Mouse (Mus musculus) embryonic fibroblast, embryonic 13.5 days (primary cell): ENCODE measurements around the gene Gpr39. TPM values are rescaled to one million over a fixed set of nuclear protein-coding genes. Genes with fewer than 3 reads are reported as not detected.

Experiments used
- H3K27ac ChIP-seq: 2 replicates; pipeline ENCODE4 v1.5.1; 2012; ENCODE audit warnings: low read length, control low read depth, inconsistent platforms; ENCODE audit not compliant: insufficient read depth
- H3K4me1 ChIP-seq: 2 replicates; pipeline ENCODE4 v1.6.1; 2011; ENCODE audit warnings: low read length; ENCODE audit not compliant: control insufficient read depth, insufficient read depth
- H3K4me3 ChIP-seq: 2 replicates; pipeline ENCODE4 v1.5.1; 2011; ENCODE audit warnings: mild to moderate bottlenecking, control low read depth, low read length; ENCODE audit not compliant: insufficient read depth
- CTCF ChIP-seq: IDR thresholded peaks from 2 replicates; pipeline ENCODE4 v1.5.1; 2011; ENCODE audit warnings: mild to moderate bottlenecking, control low read depth, low read length, moderate library complexity, borderline replicate concordance; ENCODE audit not compliant: insufficient read depth
- POLR2A ChIP-seq: IDR thresholded peaks from 2 replicates; pipeline ENCODE4 v1.6.1; 2011; ENCODE audit warnings: low read depth, mild to moderate bottlenecking, control low read depth, low read length, moderate library complexity
- polyA plus RNA-seq: library from polyadenylated mRNA; stranded (reverse); fragments of >200 nt; gene quantifications from 2 replicates; pipeline ENCODE4 v1.2.4, GENCODE M21; 2011; ENCODE audit warnings: low read depth; ENCODE audit not compliant: missing spikeins, insufficient read length

The Gpr39 gene
- polyA plus RNA-seq, 1 experiment, result 1.2 TPM

DNA sequence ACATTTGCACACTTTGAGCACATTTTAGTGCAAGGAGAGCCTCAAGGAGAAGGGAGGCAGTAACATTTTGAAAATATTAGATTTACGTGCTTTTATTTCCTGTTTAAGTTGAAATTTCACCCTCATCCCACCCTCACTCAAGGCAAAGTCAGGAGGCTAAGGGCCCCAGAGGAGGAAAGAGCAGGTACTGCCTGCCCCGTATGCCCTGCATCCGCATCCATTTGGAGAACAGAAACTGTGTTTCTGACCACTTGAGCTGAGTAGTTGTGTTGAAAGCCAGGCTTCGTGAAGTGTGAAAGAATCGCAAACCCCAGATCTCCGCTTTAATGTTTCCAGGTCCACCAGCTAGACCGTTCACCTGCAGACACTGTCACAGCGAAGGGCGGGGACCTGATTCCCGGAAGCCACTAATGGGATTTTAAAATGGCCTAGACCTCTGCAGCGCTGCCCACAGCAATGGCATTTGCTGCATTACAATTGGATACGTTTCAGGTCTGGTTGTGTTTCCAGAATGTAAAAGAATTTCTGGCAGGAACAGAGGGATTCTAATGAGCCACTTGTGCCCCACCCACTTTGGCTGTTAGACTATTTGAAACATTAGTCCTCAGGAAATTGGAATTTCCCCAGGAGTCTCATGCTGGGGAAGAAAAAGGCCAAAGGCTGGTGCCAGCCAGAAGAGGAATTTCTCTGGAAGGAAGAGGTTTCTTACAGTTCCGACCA lies 11.1 kb downstream of the Gpr39 start:
- H3K27ac ChIP-seq, result peak overlapping the region; percentile 45
- no peak for TF ChIP-seq POLR2A
- TF ChIP-seq CTCF, result no peak
- H3K4me1 ChIP-seq, result peaks cover 5% of the 10 kb centered on the region
- H3K4me3 ChIP-seq, result no peak overlapping the region

DNA sequence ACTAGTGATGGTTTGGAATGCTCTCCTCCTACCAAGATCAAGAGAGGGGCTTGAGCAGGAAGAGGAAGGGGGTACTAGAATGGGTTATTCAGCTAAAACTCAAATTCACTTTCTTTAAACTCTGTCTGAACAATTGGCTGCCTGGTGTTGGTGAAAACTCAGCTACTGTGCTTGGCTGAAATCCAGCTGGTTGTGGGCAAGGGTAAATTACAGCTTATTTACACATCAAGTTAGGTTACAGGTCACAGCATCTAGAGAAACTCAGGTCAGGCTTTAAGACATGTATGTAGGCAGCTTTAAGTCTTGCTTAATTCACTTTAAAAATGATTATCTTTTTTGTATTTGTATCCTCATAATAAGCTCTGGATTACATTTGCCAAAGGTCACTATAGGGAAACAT lies 16.7 kb downstream of the Gpr39 start:
- no peak overlapping the region for H3K27ac ChIP-seq
- peaks cover 6% of the 10 kb centered on the region; the same call in 1 of the 2 replicates for H3K4me1 ChIP-seq
- no peak overlapping the region for H3K4me3 ChIP-seq
- TF ChIP-seq POLR2A (no peak), CTCF (no peak)

DNA sequence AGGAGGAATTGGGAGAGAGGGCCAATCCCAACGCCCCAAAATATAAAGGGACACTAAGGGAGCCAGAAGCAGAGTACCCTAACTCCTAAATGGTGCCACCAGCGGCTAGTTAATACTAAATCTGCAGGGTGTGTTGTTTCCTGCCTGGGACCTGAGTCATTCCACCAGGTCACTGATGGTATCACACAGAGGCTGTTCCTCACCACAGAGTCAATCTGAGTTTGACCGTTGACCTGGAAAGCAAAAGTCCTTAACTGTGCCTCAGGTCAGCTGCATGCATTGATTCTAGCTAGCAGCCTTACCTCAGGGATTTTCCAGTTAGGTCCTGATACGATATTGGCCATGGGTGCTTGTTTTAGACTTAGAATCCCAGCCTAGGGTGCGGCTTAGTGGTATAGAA lies 17.5 kb downstream of the Gpr39 start:
- Histone ChIP-seq H3K4me3 (no peak overlapping the region), H3K4me1 (peaks cover 5% of the 10 kb centered on the region; the same call in 1 of the 2 replicates), H3K27ac (no peak overlapping the region)
- TF ChIP-seq POLR2A (no peak), CTCF (no peak)

DNA sequence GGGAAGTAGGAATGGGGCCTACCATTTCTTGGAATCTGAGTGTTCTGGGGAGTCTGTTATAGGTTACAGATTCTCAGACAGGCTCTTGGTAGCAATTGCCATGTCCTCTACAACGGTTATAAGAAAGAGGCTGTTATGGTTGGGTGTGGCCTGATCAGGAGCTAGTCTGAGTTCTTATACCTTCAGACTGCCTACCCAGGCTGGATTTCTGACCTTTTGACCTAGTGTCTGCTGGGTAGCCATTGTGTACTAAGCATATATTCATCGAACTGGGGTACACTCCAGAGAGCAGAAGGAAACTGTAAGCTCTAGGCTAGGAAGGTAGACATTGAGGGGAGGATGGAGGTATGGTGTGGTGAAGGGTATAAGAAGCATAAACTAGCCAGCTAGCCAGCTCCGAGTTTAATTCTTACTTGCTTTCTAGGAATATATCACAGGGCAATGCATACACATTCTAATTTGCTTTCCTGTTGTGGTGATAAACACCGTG lies 24.4 kb downstream of the Gpr39 start:
- TF ChIP-seq POLR2A (no peak), CTCF (no peak)
- Histone ChIP-seq H3K4me1 (peaks cover 9% of the 10 kb centered on the region; the same call in 1 of the 2 replicates), H3K4me3 (no peak overlapping the region), H3K27ac (no peak overlapping the region)

DNA sequence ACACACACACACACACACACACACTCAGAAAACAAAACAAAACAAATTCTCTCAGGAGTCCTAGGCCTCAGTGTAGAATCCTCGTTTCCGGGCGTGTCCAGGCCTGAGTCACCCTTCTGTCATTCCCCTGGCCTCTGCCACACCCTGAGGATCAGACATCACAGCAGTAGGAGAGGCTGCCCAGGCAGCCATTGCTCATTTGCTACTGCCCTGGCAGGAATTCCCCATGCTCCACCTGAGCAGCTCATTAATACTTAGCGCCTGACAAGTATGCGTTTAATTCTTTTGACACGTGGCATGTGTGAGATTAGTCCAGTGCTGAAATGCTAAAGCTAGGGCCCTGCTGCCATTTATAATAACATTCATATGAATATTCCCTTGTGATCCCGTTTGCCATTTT lies 25.0 kb downstream of the Gpr39 start:
- TF ChIP-seq POLR2A (no peak), CTCF (no peak)
- Histone ChIP-seq H3K4me3 (no peak overlapping the region), H3K27ac (no peak overlapping the region), H3K4me1 (peaks cover 6% of the 10 kb centered on the region; the same call in 1 of the 2 replicates)

DNA sequence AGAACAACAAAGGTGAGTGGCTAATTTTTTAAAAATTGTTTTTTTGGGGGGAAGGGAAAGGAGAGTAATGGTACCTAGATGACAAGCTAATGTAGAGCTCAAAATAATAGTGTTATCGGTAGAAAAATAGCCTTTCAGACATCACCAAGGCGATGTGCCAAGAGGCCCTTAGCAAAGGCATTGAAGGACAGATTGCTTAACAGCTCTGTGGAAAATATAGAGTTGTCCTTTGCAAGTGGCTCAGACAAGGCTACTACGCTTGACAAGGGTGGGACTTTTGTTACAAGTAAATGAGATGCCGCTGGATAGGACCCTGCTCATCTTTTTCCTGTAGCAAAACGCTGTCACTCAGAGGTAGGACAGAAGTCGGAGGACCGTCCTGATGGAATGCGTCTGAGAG lies 25.5 kb downstream of the Gpr39 start:
- H3K27ac ChIP-seq, result no peak overlapping the region
- TF ChIP-seq POLR2A (no peak), CTCF (no peak)
- H3K4me1 ChIP-seq, result peaks cover 6% of the 10 kb centered on the region; the same call in 1 of the 2 replicates
- no peak overlapping the region for H3K4me3 ChIP-seq

DNA sequence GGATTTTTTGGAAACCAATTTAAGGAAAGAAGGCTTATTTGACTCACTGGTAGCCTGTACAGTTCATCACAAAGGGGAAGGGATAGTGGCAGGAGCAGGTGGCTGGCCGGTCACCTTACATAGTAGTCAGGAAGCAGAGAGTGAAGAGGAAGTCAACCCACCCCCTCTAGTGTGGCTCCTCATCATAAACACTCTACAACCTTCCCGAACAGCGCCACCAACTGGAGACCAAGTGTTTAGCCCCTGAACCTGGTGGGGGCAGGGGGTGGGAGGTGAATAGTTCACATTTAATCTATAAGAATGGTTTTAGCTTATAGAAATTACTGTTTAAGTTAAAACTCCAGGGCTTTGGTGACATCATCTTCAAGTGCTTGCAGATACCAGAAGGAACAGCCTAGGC lies 28.6 kb downstream of the Gpr39 start:
- TF ChIP-seq CTCF (no peak), POLR2A (no peak)
- no peak overlapping the region for H3K4me3 ChIP-seq
- no peak overlapping the region for H3K27ac ChIP-seq

DNA sequence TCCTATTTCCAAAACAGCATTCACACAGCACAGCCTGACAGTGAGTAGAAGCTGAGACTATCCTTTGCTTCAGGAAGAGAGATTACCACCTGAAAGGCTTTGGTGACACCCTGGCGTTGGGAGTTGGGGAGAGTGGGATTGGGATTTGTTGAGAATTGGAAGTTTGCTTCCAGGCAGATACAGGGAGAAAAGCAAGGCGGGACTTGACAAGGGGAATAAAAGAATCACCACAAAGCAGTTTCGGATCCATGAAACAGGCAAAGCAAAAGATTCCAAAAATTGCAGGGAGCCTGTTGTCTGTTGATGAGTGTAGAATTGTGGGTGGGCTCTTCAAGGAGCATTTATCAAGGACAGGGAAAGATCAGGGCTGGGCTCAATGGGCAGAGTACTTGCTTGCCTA lies 38.5 kb downstream of the Gpr39 start:
- TF ChIP-seq CTCF, result no peak
- no peak for TF ChIP-seq POLR2A
- H3K4me3 ChIP-seq, result no peak overlapping the region
- no peak overlapping the region for H3K27ac ChIP-seq
- H3K4me1 ChIP-seq, result no peaks in the 10 kb centered on the region

More for the DNA sequence above, 28.6 kb downstream of the Gpr39 start:
- peaks cover 6% of the 10 kb centered on the region; the same call in 1 of the 2 replicates for H3K4me1 ChIP-seq

DNA sequence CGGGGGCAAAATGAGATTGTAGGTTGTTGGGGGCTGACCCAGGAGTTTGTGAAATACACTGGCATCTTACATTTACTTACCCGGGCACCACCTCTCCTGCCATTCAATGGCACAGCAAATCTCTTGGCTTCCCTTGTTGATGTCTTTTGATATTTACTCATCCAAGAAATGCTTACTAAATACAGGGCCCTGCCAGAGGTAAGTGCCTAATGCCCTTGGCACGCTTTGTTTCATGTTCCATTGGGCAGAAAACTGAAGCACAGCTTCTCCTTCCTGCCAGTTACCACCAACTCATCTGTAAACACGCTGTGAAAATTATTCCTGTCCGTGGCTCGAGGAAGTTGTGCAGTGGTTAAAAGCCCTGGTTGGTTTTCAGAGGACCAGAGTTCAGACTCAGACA lies 39.4 kb downstream of the Gpr39 start:
- no peak for TF ChIP-seq POLR2A
- TF ChIP-seq CTCF, result no peak
- Histone ChIP-seq H3K4me3 (no peak overlapping the region), H3K4me1 (no peaks in the 10 kb centered on the region)

DNA sequence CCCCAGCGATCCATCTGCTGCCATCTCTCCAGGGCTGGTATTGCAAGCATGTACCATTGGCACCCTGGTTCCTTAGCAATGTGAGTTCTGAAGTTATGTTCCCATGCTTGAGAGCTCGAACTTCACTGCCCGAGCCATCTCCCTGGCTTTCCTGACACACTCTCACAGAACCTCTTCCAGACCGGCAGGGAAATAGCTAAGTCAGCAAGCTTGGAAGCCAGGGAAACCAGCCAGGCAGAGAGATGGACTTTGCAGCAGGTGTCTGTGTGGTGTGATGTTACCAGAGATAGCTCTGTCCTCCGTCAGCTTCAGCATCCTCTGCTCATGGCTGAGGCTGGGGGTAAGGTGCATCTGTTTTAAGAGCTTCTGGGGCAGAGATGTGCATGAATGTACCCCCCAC lies 41.1 kb downstream of the Gpr39 start:
- H3K4me1 ChIP-seq, result no peaks in the 10 kb centered on the region
- TF ChIP-seq POLR2A, result no peak
- TF ChIP-seq CTCF, result no peak
- no peak overlapping the region for H3K4me3 ChIP-seq
- H3K27ac ChIP-seq, result no peak overlapping the region

More for the DNA sequence above, 39.4 kb downstream of the Gpr39 start:
- no peak overlapping the region for H3K27ac ChIP-seq
